Mouse (Mus musculus): Measurements from ENCODE around the gene Gabrq.
A peak's percentile ranks its signal among the peaks of the same experiment; 100 is the strongest.

Gene Gabrq

DNA sequence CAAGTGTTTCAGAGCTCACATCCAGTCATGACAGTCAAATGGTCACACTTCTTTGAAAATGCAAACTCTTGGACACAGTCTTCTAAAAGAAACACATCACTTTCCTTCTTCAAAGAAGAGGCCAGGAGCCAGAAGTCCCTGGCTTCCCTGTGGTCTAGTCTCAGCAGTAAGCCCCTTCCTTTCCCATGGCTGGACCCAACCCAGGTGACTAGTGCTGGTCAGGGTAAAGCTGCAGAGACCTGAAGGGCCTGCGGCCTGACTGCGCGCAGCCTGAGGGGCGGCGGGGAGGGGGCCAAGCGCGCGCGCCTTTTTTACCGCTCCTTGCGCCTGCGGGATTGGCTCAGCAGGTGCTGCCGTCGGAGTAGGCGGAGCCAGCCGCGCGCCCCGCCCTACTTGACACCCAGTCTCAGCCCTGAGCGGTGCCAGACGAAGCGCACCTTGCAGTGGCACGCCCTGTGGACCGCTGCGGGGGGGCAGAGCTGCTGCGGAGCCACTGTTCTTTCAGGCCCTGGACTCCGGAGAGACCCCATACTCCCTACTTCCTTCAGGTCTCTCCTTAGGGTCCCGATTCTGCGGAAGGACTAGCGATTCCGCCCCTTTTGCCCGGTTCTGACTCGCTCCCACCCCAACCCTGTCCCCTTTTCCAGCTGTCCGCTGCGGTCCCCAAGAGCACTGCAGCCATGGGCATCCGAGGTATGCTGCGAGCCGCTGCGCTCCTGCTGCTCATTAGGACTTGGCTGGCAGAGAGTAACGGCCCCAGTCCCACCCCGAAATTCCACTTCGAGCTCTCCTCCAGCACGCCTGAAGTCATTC lies at the start of gene Gabrq:
Gabrq (plus strand) TSS at position 403 of the 813 bp plus-strand sequence.
- peak; percentile 20 for DNase-seq

DNA sequence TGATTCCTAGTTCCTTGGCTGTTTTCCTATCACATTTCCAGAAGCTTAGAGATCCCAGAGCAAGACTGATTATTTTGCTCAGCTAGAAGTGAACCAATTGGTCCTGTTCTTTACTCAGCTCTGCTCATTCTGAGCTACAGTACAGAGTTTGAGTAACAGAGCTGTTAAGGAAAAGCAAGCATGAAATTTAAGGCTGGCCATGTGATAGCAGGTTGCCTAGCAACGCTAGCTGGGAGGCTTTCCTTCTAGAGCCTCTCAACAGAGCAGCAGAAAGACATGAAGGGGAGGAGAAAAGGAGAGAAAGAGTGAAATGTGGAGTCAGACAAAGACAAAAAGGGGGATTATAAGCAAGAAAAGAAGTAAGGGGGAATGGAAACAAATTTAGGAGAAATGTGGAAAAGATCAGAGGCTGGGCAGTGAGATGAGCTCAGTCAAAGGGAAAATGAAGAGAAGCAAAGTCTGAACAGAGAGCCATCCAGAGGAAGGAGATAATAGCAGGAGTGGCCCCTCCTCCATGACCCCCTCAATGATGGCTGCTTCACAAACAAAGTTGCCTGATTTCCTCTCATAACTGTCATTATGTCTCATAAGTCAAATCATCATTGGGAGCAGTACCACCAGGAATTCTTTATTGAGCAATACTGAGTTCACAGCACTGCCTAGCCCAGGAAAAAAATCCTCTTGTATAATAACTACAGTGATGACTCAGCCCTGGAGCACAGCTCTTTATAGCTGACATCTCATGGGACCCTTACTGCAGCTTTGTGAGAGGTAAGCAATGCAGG lies 36.0 kb upstream of the Gabrq start:
- DNase-seq: no peak

GRCm38 (mm10) chrX:72789558-72789871 lies 35.5 kb upstream of the Gabrq start:
- no peak for DNase-seq

GRCm38 (mm10) chrX:72819594-72819993 lies 5.4 kb upstream of the Gabrq start:
- peak; percentile 65 for DNase-seq

GRCm38 (mm10) chrX:72823310-72823709 lies 1.7 kb upstream of the Gabrq start:
- no peak for DNase-seq

DNA sequence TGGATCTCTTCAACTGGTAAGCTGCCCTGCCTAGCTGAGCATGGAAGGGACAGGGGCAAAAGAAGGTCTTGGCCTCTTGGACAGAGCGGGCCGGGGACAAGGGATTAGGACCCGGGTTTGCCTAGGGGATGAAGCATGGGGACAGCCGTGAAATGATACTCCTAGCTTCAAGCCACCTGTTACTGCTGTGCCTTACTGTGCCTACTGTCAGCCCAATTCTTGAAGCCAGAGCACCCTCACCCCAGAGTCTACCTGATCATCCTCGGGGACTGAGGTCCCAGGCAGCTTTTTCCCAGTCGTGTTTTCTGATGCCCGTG lies 569 bp downstream of the Gabrq start:
- DNase-seq: no peak

All from kidney, adult 9 months (tissue).